Mouse (Mus musculus) neural tube, embryonic 11.5 days (tissue): ENCODE results near the gene Zfp644. TPM values are rescaled to one million over a fixed set of nuclear protein-coding genes. Genes with fewer than 3 reads are reported as not detected.
A peak's percentile ranks its signal among the peaks of the same experiment; 100 is the strongest.

Experiments used
- ATAC-seq: fragments of 200-750 bp; cut with Nextera tagmentation; 2 replicates; pipeline ENCODE4 v1.8.0; 2017; ENCODE audit warnings: moderate number of reproducible peaks, mild to moderate bottlenecking, moderate TSS enrichment, moderate library complexity; ENCODE audit not compliant: insufficient read depth, low FRiP score, low TSS enrichment
- DNase-seq: peaks from one replicate; pipeline ENCODE4 v3.0.0-alpha.2; 2015; ENCODE audit warnings: low spot score
- H3K27ac ChIP-seq: fragments of 300-500 bp; sonication (generic); 2 replicates; pipeline ENCODE4 v1.5.1; 2014; ENCODE audit warnings: low read depth, mild to moderate bottlenecking, low read length
- H3K27me3 ChIP-seq: fragments of 300-500 bp; sonication (generic); 2 replicates; pipeline ENCODE4 v1.6.1; 2014; ENCODE audit warnings: mild to moderate bottlenecking, low read length, mixed read lengths; ENCODE audit not compliant: control insufficient read depth, insufficient read depth
- H3K36me3 ChIP-seq: fragments of 300-500 bp; sonication (generic); 2 replicates; pipeline ENCODE4 v1.6.1; 2014; ENCODE audit warnings: mild to moderate bottlenecking, low read length, moderate library complexity, mixed read lengths; ENCODE audit not compliant: control insufficient read depth, insufficient read depth
- H3K4me1 ChIP-seq: fragments of 300-500 bp; sonication (generic); 2 replicates; pipeline ENCODE4 v1.6.1; 2014; ENCODE audit warnings: low read length, mixed read lengths; ENCODE audit not compliant: control insufficient read depth, insufficient read depth
- H3K4me2 ChIP-seq: fragments of 300-500 bp; sonication (generic); 2 replicates; pipeline ENCODE4 v1.6.1; 2014; ENCODE audit warnings: low read depth, mild to moderate bottlenecking, moderate library complexity
- H3K4me3 ChIP-seq: fragments of 300-500 bp; sonication (generic); 2 replicates; pipeline ENCODE4 v1.5.1; 2014; ENCODE audit warnings: low read depth, low read length
- H3K9ac ChIP-seq: fragments of 300-500 bp; sonication (generic); 2 replicates; pipeline ENCODE4 v1.6.1; 2014; ENCODE audit warnings: mild to moderate bottlenecking, low read length
- H3K9me3 ChIP-seq: fragments of 300-500 bp; sonication (generic); 2 replicates; pipeline ENCODE4 v1.6.1; 2016; ENCODE audit warnings: low read length; ENCODE audit not compliant: control insufficient read depth
- WGBS: fragments of 180-500 bp; shearing (Covaris S2); extraction: QIAGEN DNeasy Blood & Tissue Kit; methylation state at CpG from one replicate; pipeline ENCODE4 v1.1.7; 2014; 5-methylcytosine and 5-hydroxymethylcytosine counted together
- polyA plus RNA-seq: library from polyadenylated mRNA; unstranded; fragments of >200 nt; fragmentation: Nextera tagmentation; extraction: Ambion mirVana; gene quantifications from 2 replicates; pipeline ENCODE4 v1.2.1, GENCODE M21; 2014

Gene Zfp644
- polyA plus RNA-seq, 1 experiment from 2014 or later, result 66.8 TPM

DNA sequence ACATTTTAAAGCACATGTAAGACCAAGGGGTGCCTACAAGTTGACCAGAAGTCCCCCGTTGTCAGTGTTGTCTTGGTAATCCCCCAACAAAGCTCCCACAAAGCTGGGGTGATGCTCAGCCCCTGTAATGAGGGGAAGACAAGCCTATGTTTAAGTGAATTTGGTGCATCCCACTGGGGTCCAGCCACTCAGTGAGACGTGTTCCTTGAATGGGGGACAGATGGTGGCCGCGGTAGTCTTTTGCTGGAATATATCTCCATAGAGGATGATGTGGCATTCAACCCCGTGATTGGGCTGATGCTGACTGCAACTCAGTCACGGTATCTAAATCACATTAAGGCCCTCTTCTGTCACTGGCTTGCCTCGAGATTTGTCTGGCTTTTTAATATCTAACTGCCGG, 97.6 kb downstream of the Zfp644 start:
- Histone ChIP-seq H3K4me1 (no peaks in the 10 kb centered on the region), H3K36me3 (no peaks in the 10 kb centered on the region), H3K27ac (no peak overlapping the region), H3K4me2 (no peak overlapping the region), H3K9me3 (no peaks in the 10 kb centered on the region), H3K27me3 (no peaks in the 10 kb centered on the region), H3K9ac (no peak overlapping the region), H3K4me3 (no peak overlapping the region)
- DNase-seq (no peak), ATAC-seq (no peak; the same call in 1 of the 2 replicates)
- WGBS, result 68% methylated on average over 8 of the region's 8 CpGs

DNA sequence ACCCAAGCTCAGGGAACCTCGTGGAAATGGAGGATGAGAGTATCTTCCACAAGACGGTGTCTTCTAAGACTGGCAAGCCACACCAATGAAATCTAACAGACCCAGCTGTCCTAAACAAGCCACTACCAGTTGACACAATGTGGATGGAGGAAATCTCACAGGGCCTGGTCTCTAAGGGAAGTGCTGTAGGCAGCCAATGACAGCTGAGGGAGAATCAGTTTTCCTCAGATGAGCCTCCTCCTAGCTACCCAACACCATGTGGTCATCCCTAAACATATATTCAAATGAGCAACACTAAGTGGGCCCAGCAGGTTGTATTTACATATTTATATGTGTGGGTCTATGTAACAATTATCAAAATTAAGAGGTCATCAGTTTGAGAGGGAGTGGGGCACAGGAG, 99.6 kb downstream of the Zfp644 start:
- WGBS, result 93% methylated on average over 2 of the region's 2 CpGs
- Histone ChIP-seq H3K4me1 (no peaks in the 10 kb centered on the region), H3K4me2 (no peak overlapping the region), H3K36me3 (no peaks in the 10 kb centered on the region), H3K4me3 (no peak overlapping the region), H3K27me3 (no peaks in the 10 kb centered on the region), H3K9ac (no peak overlapping the region), H3K9me3 (no peaks in the 10 kb centered on the region), H3K27ac (no peak overlapping the region)
- DNase-seq (no peak), ATAC-seq (no peak)

DNA sequence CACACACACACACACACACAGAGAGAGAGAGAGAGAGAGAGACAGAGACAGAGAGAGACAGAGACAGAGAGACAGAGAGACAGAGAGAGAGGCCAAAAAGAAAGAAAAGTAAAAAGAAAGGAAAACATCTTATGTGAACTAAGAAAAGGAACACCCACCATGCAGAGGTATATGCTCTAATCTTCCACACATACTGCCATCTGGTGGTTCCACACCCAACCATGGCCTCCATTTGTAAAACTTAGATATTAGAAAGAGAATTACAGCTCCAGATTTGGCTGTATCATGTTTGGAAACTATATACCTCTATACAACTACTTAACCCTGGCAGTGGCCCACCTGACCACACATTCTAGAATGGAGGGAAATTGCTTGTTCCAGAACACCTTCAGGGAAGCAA, 102.7 kb downstream of the Zfp644 start:
- no peaks in the 10 kb centered on the region for H3K27me3 ChIP-seq
- H3K4me3 ChIP-seq, result no peak overlapping the region
- no peak overlapping the region for H3K27ac ChIP-seq
- H3K36me3 ChIP-seq, result no peaks in the 10 kb centered on the region
- no peak overlapping the region for H3K4me2 ChIP-seq
- no peak for ATAC-seq
- no peak overlapping the region for H3K9ac ChIP-seq
- DNase-seq, result no peak
- no peaks in the 10 kb centered on the region for H3K4me1 ChIP-seq
- no peaks in the 10 kb centered on the region for H3K9me3 ChIP-seq

DNA sequence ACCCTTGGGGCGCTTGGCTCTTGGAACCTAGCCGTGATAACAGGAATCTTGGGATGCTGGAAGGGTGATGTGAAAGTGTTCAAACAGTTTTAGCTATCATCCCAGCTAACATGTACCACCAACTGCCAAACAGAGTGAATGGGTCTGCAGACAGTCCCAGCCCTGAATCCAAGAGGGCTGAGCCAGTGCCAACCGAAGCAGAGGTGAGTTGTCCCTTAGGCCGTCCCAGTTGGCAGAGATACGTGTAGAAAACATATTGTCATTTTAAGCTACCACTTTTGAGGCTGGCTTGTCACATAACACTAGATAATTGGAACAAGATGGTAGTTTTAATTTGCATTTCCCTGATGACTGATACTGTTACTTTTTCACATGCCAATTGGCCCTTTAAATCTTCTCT, 106.4 kb downstream of the Zfp644 start:
- H3K4me3 ChIP-seq, result no peak overlapping the region
- no peak overlapping the region for H3K27ac ChIP-seq
- H3K9me3 ChIP-seq, result no peaks in the 10 kb centered on the region
- no peak for ATAC-seq
- no peak overlapping the region for H3K4me2 ChIP-seq
- 93% methylated on average over 5 of the region's 5 CpGs for WGBS
- no peak overlapping the region for H3K9ac ChIP-seq
- H3K27me3 ChIP-seq, result no peaks in the 10 kb centered on the region
- H3K4me1 ChIP-seq, result no peaks in the 10 kb centered on the region
- no peak for DNase-seq
- H3K36me3 ChIP-seq, result no peaks in the 10 kb centered on the region

DNA sequence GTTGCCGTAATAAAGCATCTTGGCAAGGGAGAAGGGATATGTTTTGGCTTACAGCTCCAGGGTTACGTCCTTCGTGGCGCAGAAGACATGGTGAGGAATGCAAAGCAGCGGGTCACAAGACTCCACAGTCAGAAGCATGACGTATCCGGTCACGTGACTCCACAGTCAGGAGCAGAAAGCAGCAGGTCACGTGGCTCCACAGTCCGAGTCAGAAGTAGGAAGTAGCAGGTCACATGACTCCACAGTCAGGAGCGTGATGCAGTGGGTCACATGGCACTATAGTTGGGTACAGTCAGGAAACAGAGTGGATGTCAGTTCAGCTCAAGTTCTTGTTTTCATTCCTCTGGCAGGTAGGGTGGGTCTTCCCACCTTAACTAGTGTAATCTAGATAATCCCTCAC, 107.4 kb downstream of the Zfp644 start:
- ATAC-seq (no peak), DNase-seq (no peak)
- Histone ChIP-seq H3K27me3 (no peaks in the 10 kb centered on the region), H3K9me3 (no peaks in the 10 kb centered on the region), H3K4me2 (no peak overlapping the region), H3K4me1 (no peaks in the 10 kb centered on the region), H3K4me3 (no peak overlapping the region), H3K9ac (no peak overlapping the region), H3K27ac (no peak overlapping the region), H3K36me3 (no peaks in the 10 kb centered on the region)
- WGBS, result 94% methylated on average over 11 of the region's 11 CpGs

DNA sequence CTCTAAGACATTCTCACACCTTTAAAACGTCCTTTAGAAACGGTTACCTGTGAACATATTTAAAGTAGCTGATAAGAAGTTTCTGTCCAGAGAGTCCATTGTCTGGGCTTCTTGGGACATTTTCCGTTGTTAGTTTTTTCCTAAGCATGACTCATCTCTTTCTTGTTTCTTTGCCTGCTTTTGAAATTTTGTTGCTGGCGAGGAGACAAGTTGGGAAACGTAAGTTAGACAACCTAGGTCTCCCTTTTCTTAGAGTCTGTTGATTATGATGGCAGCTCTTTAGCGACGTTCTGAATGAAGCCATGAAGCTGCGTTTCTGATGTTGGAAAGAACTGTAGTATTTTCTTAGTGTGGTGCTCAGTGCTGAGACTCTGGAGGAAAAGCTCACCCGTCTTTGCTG, 108.1 kb downstream of the Zfp644 start:
- H3K9ac ChIP-seq, result no peak overlapping the region
- ATAC-seq, result no peak
- WGBS, result 94% methylated on average over 9 of the region's 9 CpGs

DNA sequence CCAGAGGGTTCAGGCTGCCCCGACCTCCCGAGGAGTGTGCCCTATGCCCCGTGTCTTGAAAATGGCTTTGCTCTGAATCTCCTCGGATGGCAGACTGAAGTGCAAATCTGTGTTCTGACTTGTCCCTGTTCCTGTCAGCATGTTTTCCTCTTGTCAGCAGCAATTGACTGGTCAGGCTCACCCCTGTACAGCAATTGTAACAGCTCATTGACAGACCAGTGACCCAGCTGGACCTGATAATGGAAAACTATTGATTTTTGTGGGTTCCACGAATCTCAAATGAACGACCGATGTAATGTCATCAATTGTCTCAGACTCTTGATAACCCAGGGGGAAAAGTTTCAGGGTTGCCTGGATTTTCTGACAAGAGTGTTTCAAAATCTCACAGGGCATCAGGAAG, 116.1 kb downstream of the Zfp644 start:
- H3K9me3 ChIP-seq, result no peaks in the 10 kb centered on the region
- H3K36me3 ChIP-seq, result no peaks in the 10 kb centered on the region
- no peak for ATAC-seq

More for the DNA sequence above, 108.1 kb downstream of the Zfp644 start:
- DNase-seq, result no peak
- Histone ChIP-seq H3K4me1 (no peaks in the 10 kb centered on the region), H3K4me3 (no peak overlapping the region), H3K36me3 (no peaks in the 10 kb centered on the region), H3K27ac (no peak overlapping the region), H3K9me3 (no peaks in the 10 kb centered on the region), H3K27me3 (no peaks in the 10 kb centered on the region), H3K4me2 (no peak overlapping the region)

DNA sequence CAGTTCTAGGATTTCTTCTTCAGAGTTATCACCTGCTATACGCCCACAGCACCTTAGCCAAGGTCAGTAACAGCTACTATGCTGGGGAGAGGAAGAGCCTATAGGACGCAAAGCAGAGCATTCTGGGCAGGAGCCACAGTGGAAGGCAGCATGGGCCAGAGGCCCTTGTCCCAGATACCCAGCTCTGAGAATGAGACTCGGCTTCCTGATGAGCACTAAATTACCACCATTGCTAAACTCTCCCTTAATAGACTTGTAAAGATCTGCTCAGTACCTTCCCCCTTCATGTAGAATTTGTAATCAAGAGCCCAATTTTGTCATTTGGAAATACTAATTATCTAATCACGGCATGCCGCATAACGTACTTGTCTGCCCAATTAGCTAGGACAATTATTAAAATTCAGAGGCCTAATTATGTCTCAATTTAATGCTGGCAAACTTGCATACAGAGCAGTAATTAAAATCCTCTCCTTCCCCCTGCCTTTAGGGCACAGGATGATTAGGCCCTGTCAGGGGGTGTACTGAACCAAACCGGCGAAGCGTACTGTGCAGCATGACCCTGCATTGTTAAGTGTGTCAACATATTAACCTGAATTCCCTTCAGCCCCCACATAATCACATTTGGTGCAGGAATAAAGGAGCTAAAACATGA, 119.7 kb downstream of the Zfp644 start:
- Histone ChIP-seq H3K4me2 (no peak overlapping the region), H3K27ac (no peak overlapping the region), H3K4me1 (peaks cover 4% of the 10 kb centered on the region; the same call in 1 of the 2 replicates), H3K4me3 (no peak overlapping the region), H3K27me3 (peaks cover 13% of the 10 kb centered on the region), H3K9me3 (no peaks in the 10 kb centered on the region), H3K9ac (no peak overlapping the region), H3K36me3 (no peaks in the 10 kb centered on the region)
- DNase-seq, result no peak
- WGBS, result 65% methylated on average over 9 of the region's 9 CpGs
- ATAC-seq, result no peak

More for the DNA sequence above, 116.1 kb downstream of the Zfp644 start:
- Histone ChIP-seq H3K4me3 (no peak overlapping the region), H3K27ac (no peak overlapping the region), H3K4me2 (no peak overlapping the region), H3K9ac (no peak overlapping the region), H3K4me1 (no peaks in the 10 kb centered on the region), H3K27me3 (no peaks in the 10 kb centered on the region)
- WGBS, result 76% methylated on average over 7 of the region's 7 CpGs
- DNase-seq, result no peak

DNA sequence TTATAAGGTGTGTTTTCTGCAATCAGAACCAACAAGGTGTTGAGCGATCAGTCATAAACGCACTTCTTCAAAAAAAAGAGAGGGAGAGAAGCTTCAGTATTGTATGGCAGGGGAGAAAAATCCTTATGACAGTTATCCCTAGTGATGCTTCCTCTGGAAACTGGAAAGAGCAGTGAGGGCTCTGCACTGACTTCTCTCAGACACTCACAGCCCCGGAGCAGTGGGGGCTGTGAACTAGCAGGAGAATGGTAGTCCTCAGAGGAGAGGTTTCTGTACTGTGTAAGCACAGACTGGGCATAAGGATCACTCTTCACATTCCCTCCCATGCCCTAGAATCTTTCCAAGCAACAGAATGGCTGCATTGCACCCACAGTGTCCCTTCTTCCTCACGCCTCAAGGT, 122.0 kb downstream of the Zfp644 start:
- no peaks in the 10 kb centered on the region for H3K9me3 ChIP-seq
- H3K4me1 ChIP-seq, result peaks cover 4% of the 10 kb centered on the region; the same call in 1 of the 2 replicates
- no peak overlapping the region for H3K27ac ChIP-seq
- H3K27me3 ChIP-seq, result peaks cover 14% of the 10 kb centered on the region
- H3K4me2 ChIP-seq, result peak overlapping the region; percentile 99
- H3K9ac ChIP-seq, result no peak overlapping the region
- ATAC-seq, result no peak
- no peak overlapping the region for H3K4me3 ChIP-seq
- no peaks in the 10 kb centered on the region for H3K36me3 ChIP-seq
- 24% methylated on average over 4 of the region's 4 CpGs for WGBS
- DNase-seq, result no peak
